Comparison of ENCODE assay signal across 27 mouse cellular contexts in the genomic region with DNA sequence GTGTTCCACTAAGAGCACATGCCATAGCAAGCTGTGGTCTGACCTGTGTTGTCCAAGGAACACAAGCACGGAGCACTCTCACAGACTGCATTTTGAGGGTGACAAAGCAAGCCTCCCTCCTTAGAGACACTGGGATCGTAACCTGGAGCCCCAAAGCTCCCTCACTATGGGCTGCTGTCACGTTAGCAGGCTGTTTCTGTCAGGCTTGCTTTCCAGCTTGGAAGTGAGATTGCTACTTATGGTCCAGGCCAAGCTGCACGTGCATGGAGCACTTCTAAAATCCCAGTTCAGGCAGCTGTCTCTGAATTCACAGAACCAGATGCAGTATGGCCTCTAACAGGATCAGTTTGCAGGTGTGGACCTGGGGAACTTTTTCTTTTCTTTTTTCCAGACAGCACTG. TPM values are rescaled to one million over a fixed set of nuclear protein-coding genes. Genes with fewer than 3 reads are reported as not detected.
"Had no signal": no experiment of that assay in that cellular context is flagged by ENCODE, and none has a peak within 500 bp of the region (broad histone marks: within the 10 kb centered on the region; RNA-seq: fewer than 3 reads in every experiment).

No protein-coding gene starts in this region.

- H3K27ac ChIP-seq: heart, embryonic 10.5 days; hindbrain, embryonic 13.5 days; hindbrain, embryonic 15.5 days; hindbrain, postnatal 0 days; kidney, embryonic 15.5 days; kidney, postnatal 0 days; layer of hippocampus, adult 2 months; left cerebral cortex, adult 2 months; liver, embryonic 13.5 days; liver, embryonic 15.5 days had no signal

- DNase-seq: gastrocnemius, postnatal 14 days; heart, postnatal 10 days; kidney, adult 11 months; kidney, adult 2 months; kidney, adult 9 months; kidney, postnatal 14 days; kidney, postnatal 36 days; liver; liver, embryonic 13.5 days had no signal

- H3K27me3 ChIP-seq: heart, embryonic 12.5 days; hindbrain, embryonic 13.5 days; hindbrain, embryonic 15.5 days; kidney, embryonic 15.5 days; liver, embryonic 13.5 days; liver, embryonic 15.5 days had no signal

- H3K9me3 ChIP-seq: heart, embryonic 10.5 days; heart, embryonic 12.5 days; hindbrain, embryonic 13.5 days; hindbrain, embryonic 15.5 days; kidney, embryonic 15.5 days; liver, embryonic 13.5 days; liver, embryonic 15.5 days had no signal

- H3K4me2 ChIP-seq: heart, embryonic 12.5 days; hindbrain, embryonic 13.5 days; hindbrain, embryonic 15.5 days; kidney, embryonic 15.5 days; liver, embryonic 11.5 days; liver, embryonic 13.5 days; liver, embryonic 15.5 days had no signal

- H3K4me1 ChIP-seq: heart, embryonic 10.5 days; heart, embryonic 12.5 days; hindbrain, embryonic 13.5 days; hindbrain, embryonic 15.5 days; kidney, embryonic 15.5 days had no signal

- H3K4me3 ChIP-seq: heart, embryonic 10.5 days; heart, embryonic 12.5 days; hindbrain, embryonic 13.5 days; hindbrain, embryonic 15.5 days; kidney, embryonic 15.5 days; layer of hippocampus, adult 2 months; left cerebral cortex, adult 2 months; liver, embryonic 13.5 days; liver, embryonic 15.5 days had no signal

- ATAC-seq: hindbrain, postnatal 0 days; intestine, embryonic 16.5 days had no signal

- H3K9ac ChIP-seq: heart, embryonic 12.5 days; hindbrain, embryonic 13.5 days; hindbrain, embryonic 15.5 days; kidney, embryonic 15.5 days; liver, embryonic 13.5 days; liver, embryonic 15.5 days had no signal

- H3K36me3 ChIP-seq: hindbrain, embryonic 15.5 days had no signal

RNA-seq across cellular contexts. Expression of a gene that starts 45.7 kb away (rescaled TPM):
- total RNA-seq: gastrocnemius, adult 8-10 months; gastrocnemius, postnatal 14 days; heart, adult 18-20 months; heart, adult 8-10 months; hindbrain, postnatal 0 days; layer of hippocampus, adult 2 months; layer of hippocampus, postnatal 25 days; left cerebral cortex, adult 2 months; left cerebral cortex, postnatal 36 days had no signal
- polyA plus RNA-seq: frontal cortex, adult 2 months had no signal
